ENCODE assay signal across 12 mouse cellular contexts in genomic region chr16:23972126-23972740, GRCm38 (mm10). TPM values are rescaled to one million over a fixed set of nuclear protein-coding genes. Genes with fewer than 3 reads are reported as not detected.
DNase-seq lines count a peak whose midpoint lies in the region; ATAC-seq and TF ChIP-seq lines count a peak whose summit lies in the region.
"Had no signal": no experiment of that assay in that cellular context is flagged by ENCODE, and none has a peak within 500 bp of the region (broad histone marks: within the 10 kb centered on the region; RNA-seq: fewer than 3 reads in every experiment).

No protein-coding gene starts in this region.

- no peak for TF ChIP-seq CTCF in kidney, adult 2 months (conservative IDR thresholded peaks at IDR 0.05; ENCODE audit: insufficient read depth, insufficient read length, low read depth, low read length)
- TF ChIP-seq CTCF in E14TG2a.4 (conservative IDR thresholded peaks at IDR 0.05; ENCODE audit: low read length): no peak
- TF ChIP-seq CTCF in liver, embryonic 14.5 days (IDR thresholded peaks at IDR 0.05; ENCODE audit: low read depth): no peak

- ATAC-seq in intestine, embryonic 15.5 days: peak; percentile 76
- ATAC-seq in liver, embryonic 14.5 days (ENCODE audit: insufficient read depth): peak; percentile 52; the same call in 1 of the 2 replicates
- no peak for ATAC-seq in hindbrain, embryonic 16.5 days

- no peak for TF ChIP-seq EP300 in liver, embryonic 14.5 days (IDR thresholded peaks at IDR 0.05; ENCODE audit: low read depth)

- no peak for TF ChIP-seq POLR2A in kidney, adult 2 months (IDR thresholded peaks at IDR 0.05; ENCODE audit: low read depth, low read length)

- no peak overlapping the region for H3K4me3 ChIP-seq in kidney, adult 2 months (ENCODE audit: insufficient read depth, low read depth, low read length)
- H3K4me3 ChIP-seq in E14TG2a.4 (replicated peaks; ENCODE audit: low read length): 0 out of 2 replicates have a peak overlapping the region, but pooled peaks have one; percentile 41
- H3K4me3 ChIP-seq in intestine, embryonic 15.5 days (replicated peaks): no peak overlapping the region
- H3K4me3 ChIP-seq in liver, embryonic 14.5 days (ENCODE audit: insufficient read depth in 1 of 2, low read depth in 2 of 2, low read length in 2 of 2): no peak overlapping the region
- H3K4me3 ChIP-seq in hindbrain, embryonic 16.5 days (ENCODE audit: low read length): no peak overlapping the region

- no peaks in the 10 kb centered on the region for H3K9me3 ChIP-seq in E14TG2a.4 (ENCODE audit: low read length)
- no peaks in the 10 kb centered on the region for H3K9me3 ChIP-seq in intestine, embryonic 15.5 days
- no peaks in the 10 kb centered on the region for H3K9me3 ChIP-seq in liver, embryonic 14.5 days (ENCODE audit: control insufficient read depth, low read length)
- no peaks in the 10 kb centered on the region for H3K9me3 ChIP-seq in hindbrain, embryonic 16.5 days (ENCODE audit: control insufficient read depth, low read length)

- H3K4me2 ChIP-seq in intestine, embryonic 15.5 days (replicated peaks): no peak overlapping the region; the same call in 1 of the 2 replicates
- H3K4me2 ChIP-seq in liver, embryonic 14.5 days (ENCODE audit: low read depth): no peak overlapping the region
- H3K4me2 ChIP-seq in hindbrain, embryonic 16.5 days (ENCODE audit: low read length): no peak overlapping the region
- H3K4me2 ChIP-seq: hindbrain, embryonic 14.5 days had no signal

- H3K4me1 ChIP-seq in kidney, adult 2 months (ENCODE audit: control insufficient read depth, insufficient read depth, low read length): no peaks in the 10 kb centered on the region
- H3K4me1 ChIP-seq in E14TG2a.4 (replicated peaks; ENCODE audit: low read depth, low read length): peaks cover 18% of the 10 kb centered on the region
- H3K4me1 ChIP-seq in intestine, embryonic 15.5 days (replicated peaks): peaks cover 8% of the 10 kb centered on the region
- H3K4me1 ChIP-seq in liver, embryonic 14.5 days (replicated peaks; ENCODE audit: control insufficient read depth in 2 of 2, insufficient read depth in 2 of 2, low read length in 1 of 2): no peaks in the 10 kb centered on the region
- no peaks in the 10 kb centered on the region for H3K4me1 ChIP-seq in hindbrain, embryonic 16.5 days (ENCODE audit: control insufficient read depth, insufficient read depth, low read depth, low read length)

- WGBS in kidney, adult 2 months: 68% methylated on average over 20 of the region's 20 CpGs
- 62% methylated on average over 20 of the region's 20 CpGs for WGBS in intestine, embryonic 15.5 days
- 55% methylated on average over 20 of the region's 20 CpGs for WGBS in liver, embryonic 14.5 days (ENCODE audit: insufficient replicate concordance)
- 76% methylated on average over 20 of the region's 20 CpGs for WGBS in hindbrain, embryonic 16.5 days

- no peak overlapping the region for H3K9ac ChIP-seq in intestine, embryonic 15.5 days
- no peak overlapping the region for H3K9ac ChIP-seq in liver, embryonic 14.5 days (replicated peaks)
- H3K9ac ChIP-seq in hindbrain, embryonic 16.5 days (ENCODE audit: low read depth, low read length): no peak overlapping the region
- H3K9ac ChIP-seq: hindbrain, embryonic 14.5 days had no signal

- peak; percentile 50 for DNase-seq in kidney, adult 2 months
- no peak for DNase-seq in kidney, adult 8-10 months
- DNase-seq in liver, embryonic 14.5 days (ENCODE audit: low read depth in 3 of 3, low spot score in 3 of 3): no peak
- no peak for DNase-seq in lung, postnatal 10 days
- DNase-seq: cerebellum, adult 11 months; embryo, embryonic 11 days; lung, adult 18-20 months had no signal

- H3K36me3 ChIP-seq in kidney, adult 2 months (ENCODE audit: control insufficient read depth, insufficient read depth, low read length): peaks cover 28% of the 10 kb centered on the region
- peaks cover 5% of the 10 kb centered on the region; the same call in 1 of the 2 replicates for H3K36me3 ChIP-seq in E14TG2a.4 (ENCODE audit: insufficient read depth, low read length)
- H3K36me3 ChIP-seq in intestine, embryonic 15.5 days: peaks cover 4% of the 10 kb centered on the region; the same call in 1 of the 2 replicates
- H3K36me3 ChIP-seq in liver, embryonic 14.5 days (replicated peaks; ENCODE audit: control insufficient read depth, insufficient read depth, low read depth): no peaks in the 10 kb centered on the region
- peaks cover 3% of the 10 kb centered on the region; the same call in 1 of the 2 replicates for H3K36me3 ChIP-seq in hindbrain, embryonic 16.5 days (ENCODE audit: control insufficient read depth, insufficient read depth, low read length)

- no peaks in the 10 kb centered on the region for H3K27me3 ChIP-seq in kidney, adult 2 months (replicated peaks; ENCODE audit: control insufficient read depth, insufficient read depth, low read length)
- no peaks in the 10 kb centered on the region for H3K27me3 ChIP-seq in E14TG2a.4 (ENCODE audit: insufficient read depth, low read length)
- no peaks in the 10 kb centered on the region for H3K27me3 ChIP-seq in intestine, embryonic 15.5 days (replicated peaks)
- H3K27me3 ChIP-seq in liver, embryonic 14.5 days (ENCODE audit: control insufficient read depth, insufficient read depth, low read length): no peaks in the 10 kb centered on the region
- no peaks in the 10 kb centered on the region for H3K27me3 ChIP-seq in hindbrain, embryonic 16.5 days (replicated peaks; ENCODE audit: control insufficient read depth, insufficient read depth, low read length)

- no peak overlapping the region for H3K27ac ChIP-seq in kidney, adult 2 months (ENCODE audit: insufficient read depth, low read depth, low read length)
- H3K27ac ChIP-seq in intestine, embryonic 15.5 days: no peak overlapping the region
- no peak overlapping the region for H3K27ac ChIP-seq in liver, embryonic 14.5 days
- H3K27ac ChIP-seq in hindbrain, embryonic 16.5 days (ENCODE audit: low read depth, low read length): no peak overlapping the region
- H3K27ac ChIP-seq: hindbrain, embryonic 14.5 days had no signal

RNA-seq across cellular contexts. Expression of gene Gm37419, which starts 16.0 kb away (rescaled TPM):
- polyA plus RNA-seq in kidney, adult 2 months (2012; rRNA removed): not detected in 2 replicates
- polyA plus RNA-seq in intestine, embryonic 15.5 days (2015; fragmentation: Nextera tagmentation; extraction: Ambion mirVana): not detected in 2 replicates
- polyA plus RNA-seq in liver, embryonic 14.5 days (2012; rRNA removed): not detected in 2 replicates
- not detected in 2 replicates for polyA plus RNA-seq in liver, embryonic 14.5 days (2014; fragmentation: Nextera tagmentation; extraction: Ambion mirVana)
- not detected in 2 replicates for polyA plus RNA-seq in hindbrain, embryonic 16.5 days (2015; fragmentation: Nextera tagmentation; extraction: Ambion mirVana)
- polyA plus RNA-seq: heart, embryonic 16.5 days; hindbrain, embryonic 14.5 days had no signal

RNA-seq across cellular contexts. Expression of gene Bcl6, which starts 16.4 kb away (rescaled TPM):
- 11.7 and 13.0 TPM in 2 replicates for polyA plus RNA-seq in kidney, adult 2 months (2012; rRNA removed)
- polyA plus RNA-seq in intestine, embryonic 15.5 days (2015; fragmentation: Nextera tagmentation; extraction: Ambion mirVana): 0.90 and 0.91 TPM in 2 replicates
- polyA plus RNA-seq in liver, embryonic 14.5 days (2012; rRNA removed): 0.56 and 0.63 TPM in 2 replicates
- polyA plus RNA-seq in liver, embryonic 14.5 days (2014; fragmentation: Nextera tagmentation; extraction: Ambion mirVana): 0.15 and 0.19 TPM in 2 replicates
- 0.76 and 0.79 TPM in 2 replicates for polyA plus RNA-seq in hindbrain, embryonic 16.5 days (2015; fragmentation: Nextera tagmentation; extraction: Ambion mirVana)

RNA-seq across cellular contexts. Expression of gene Rtp2, which starts 40.0 kb away (rescaled TPM):
- polyA plus RNA-seq in kidney, adult 2 months (2012; rRNA removed): not detected in 2 replicates
- polyA plus RNA-seq in intestine, embryonic 15.5 days (2015; fragmentation: Nextera tagmentation; extraction: Ambion mirVana): not detected in 2 replicates
- not detected in 2 replicates for polyA plus RNA-seq in liver, embryonic 14.5 days (2012; rRNA removed)
- polyA plus RNA-seq in liver, embryonic 14.5 days (2014; fragmentation: Nextera tagmentation; extraction: Ambion mirVana): not detected in 2 replicates
- polyA plus RNA-seq in hindbrain, embryonic 16.5 days (2015; fragmentation: Nextera tagmentation; extraction: Ambion mirVana): 0.12 TPM in 1 of 2 replicates, not detected in the other
- polyA plus RNA-seq: heart, embryonic 16.5 days; hindbrain, embryonic 14.5 days had no signal
